Comparison of ENCODE assay signal across 1 mouse cellular context in genomic region chr11:88716061-88716994, GRCm38 (mm10).
A peak's percentile ranks its signal among the peaks of the same experiment; 100 is the strongest.
TF ChIP-seq lines count a peak whose summit lies in the region.

No protein-coding gene starts in this region.

TF ChIP-seq in CH12.LX, 34 proteins besides CTCF, POLR2A, EP300 and RAD21 (continued from another document):
- TF ChIP-seq NELFE (IDR thresholded peaks at IDR 0.05; ENCODE audit: low read depth, low read length): no peak
- TF ChIP-seq TBP (conservative IDR thresholded peaks at IDR 0.05; ENCODE audit: low read depth, low read length): no peak
- no peak for TF ChIP-seq POLR2AphosphoS2 (IDR thresholded peaks at IDR 0.05; ENCODE audit: low read depth, low read length)
- TF ChIP-seq GABPA (IDR thresholded peaks at IDR 0.05; ENCODE audit: insufficient replicate concordance, low read depth, low read length): no peak
- no peak for TF ChIP-seq NRF1 (IDR thresholded peaks at IDR 0.05; ENCODE audit: low read depth, low read length)
- TF ChIP-seq ETS1 (conservative IDR thresholded peaks at IDR 0.05; ENCODE audit: low read depth, low read length): peak; percentile 42
